Mouse (Mus musculus): ENCODE measurements around the gene Tmtc1.

GRCm38 (mm10) chr6:148328130-148328529 is 116.1 kb downstream of the Tmtc1 start:
- no peak for TF ChIP-seq POLR2A (IDR thresholded peaks at IDR 0.05; ENCODE audit: insufficient read length, low read depth)
- no peak for TF ChIP-seq MAX (IDR thresholded peaks at IDR 0.05; ENCODE audit: low read depth)
- TF ChIP-seq CEBPB (IDR thresholded peaks at IDR 0.05; ENCODE audit: insufficient read depth, poor library complexity, severe bottlenecking) = no peak
- no peak for TF ChIP-seq USF1 (IDR thresholded peaks at IDR 0.05; ENCODE audit: low read depth)
- no peak for TF ChIP-seq REST (IDR thresholded peaks at IDR 0.05; ENCODE audit: insufficient read depth, insufficient read length)
- TF ChIP-seq E2F4 (IDR thresholded peaks at IDR 0.05; ENCODE audit: insufficient read depth) = no peak
- no peak for TF ChIP-seq TCF12 (IDR thresholded peaks at IDR 0.05; ENCODE audit: insufficient read depth, poor library complexity, severe bottlenecking)
- no peak for TF ChIP-seq POLR2AphosphoS2 (IDR thresholded peaks at IDR 0.05; ENCODE audit: insufficient read length, low read depth)
- no peak for TF ChIP-seq TCF3 (IDR thresholded peaks at IDR 0.05; ENCODE audit: insufficient read length, low read depth)
- TF ChIP-seq MYOD1 (IDR thresholded peaks at IDR 0.05; ENCODE audit: control insufficient read depth in 1 of 3, insufficient read length in 2 of 3, low read depth in 2 of 3) = no peak
- no peak for TF ChIP-seq MYOG (IDR thresholded peaks at IDR 0.05; ENCODE audit: control insufficient read depth in 1 of 3, insufficient read depth in 1 of 3, insufficient read length in 2 of 3, low read depth in 2 of 3)

Data from myocyte (in vitro differentiated cells).